Mouse (Mus musculus): ENCODE data around the gene Aldh18a1. TPM values are rescaled to one million over a fixed set of nuclear protein-coding genes. Genes with fewer than 3 reads are reported as not detected.
A peak's percentile ranks its signal among the peaks of the same experiment; 100 is the strongest.

The Aldh18a1 gene
- polyA plus RNA-seq, 1 experiment = 185 TPM

DNA sequence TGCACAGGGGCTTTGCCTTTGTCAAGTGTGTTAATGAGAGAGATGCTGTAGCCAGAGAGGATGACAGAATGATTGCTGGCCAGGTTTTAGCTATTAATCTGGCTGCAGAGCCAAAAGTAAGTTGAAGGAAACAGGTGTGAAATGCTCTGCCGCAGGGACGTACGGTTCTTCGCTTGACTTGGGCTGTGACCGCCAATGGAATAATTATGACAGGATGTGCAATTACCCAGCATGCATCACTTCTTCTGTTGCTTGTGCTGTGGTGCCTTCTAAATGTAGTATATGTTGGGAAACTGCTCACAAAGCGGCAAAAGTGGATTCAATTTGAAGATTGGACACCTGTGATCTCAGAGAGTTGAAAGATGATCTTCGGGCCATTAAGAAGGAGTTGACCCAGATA is 27.8 kb upstream of the Aldh18a1 start:
- Histone ChIP-seq H3K27me3 (ENCODE audit: control insufficient read depth, insufficient read depth, insufficient read length) (no peaks in the 10 kb centered on the region), H3K79me2 (ENCODE audit: control insufficient read depth, insufficient read depth) (no peaks in the 10 kb centered on the region), H3K36me3 (ENCODE audit: control insufficient read depth, insufficient read depth) (no peaks in the 10 kb centered on the region), H3K4me2 (ENCODE audit: low read depth) (no peak overlapping the region), H3ac (ENCODE audit: control insufficient read depth, insufficient read length) (no peak overlapping the region), H3K4me3 (no peak overlapping the region)
- no peak for TF ChIP-seq CEBPB (IDR thresholded peaks at IDR 0.05; ENCODE audit: insufficient read depth, poor library complexity, severe bottlenecking)
- TF ChIP-seq MAX (IDR thresholded peaks at IDR 0.05; ENCODE audit: low read depth) = no peak
- TF ChIP-seq SRF (IDR thresholded peaks at IDR 0.05; ENCODE audit: control insufficient read depth, insufficient read length, low read depth) = no peak
- TF ChIP-seq MYOG (IDR thresholded peaks at IDR 0.05; ENCODE audit: control insufficient read depth in 1 of 3, insufficient read depth in 1 of 3, insufficient read length in 2 of 3, low read depth in 2 of 3) = no peak
- TF ChIP-seq E2F4 (IDR thresholded peaks at IDR 0.05; ENCODE audit: insufficient read depth) = no peak
- no peak for TF ChIP-seq MYOD1 (IDR thresholded peaks at IDR 0.05; ENCODE audit: control insufficient read depth in 1 of 3, insufficient read length in 2 of 3, low read depth in 2 of 3)
- no peak for TF ChIP-seq TCF12 (IDR thresholded peaks at IDR 0.05; ENCODE audit: insufficient read depth, poor library complexity, severe bottlenecking)
- no peak for TF ChIP-seq REST (IDR thresholded peaks at IDR 0.05; ENCODE audit: insufficient read depth, insufficient read length)
- TF ChIP-seq USF1 (IDR thresholded peaks at IDR 0.05; ENCODE audit: low read depth) = no peak
- no peak for TF ChIP-seq POLR2AphosphoS2 (IDR thresholded peaks at IDR 0.05; ENCODE audit: insufficient read length, low read depth)
- TF ChIP-seq POLR2A (IDR thresholded peaks at IDR 0.05; ENCODE audit: insufficient read length, low read depth) = no peak

DNA sequence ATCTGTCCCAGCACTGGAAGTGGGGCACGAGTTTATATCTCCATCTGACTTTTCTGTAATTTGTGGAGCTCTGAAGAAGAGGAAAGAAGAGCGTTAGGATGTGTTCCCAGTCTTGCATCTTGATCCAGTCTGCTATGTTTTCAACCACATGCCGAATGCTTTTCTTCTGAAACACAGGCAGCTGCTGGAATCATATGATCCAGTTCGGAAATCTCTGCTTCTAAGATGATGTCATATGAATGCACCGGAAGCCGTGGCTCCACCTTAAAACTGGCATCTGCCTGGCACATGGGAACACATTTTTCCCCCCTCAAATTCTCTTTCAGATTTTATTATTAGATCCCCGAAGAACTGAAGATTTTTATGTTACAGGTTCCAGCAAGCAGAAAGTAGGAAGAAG is 26.5 kb upstream of the Aldh18a1 start:
- TF ChIP-seq MYOD1 (IDR thresholded peaks at IDR 0.05; ENCODE audit: control insufficient read depth in 1 of 3, insufficient read length in 2 of 3, low read depth in 2 of 3) (peak in 2 of 3 experiments; percentile 6 to 12), POLR2A (IDR thresholded peaks at IDR 0.05; ENCODE audit: insufficient read length, low read depth) (no peak), MYOG (IDR thresholded peaks at IDR 0.05; ENCODE audit: control insufficient read depth in 1 of 3, insufficient read depth in 1 of 3, insufficient read length in 2 of 3, low read depth in 2 of 3) (peak in 1 of 3 experiments; percentile 47), USF1 (IDR thresholded peaks at IDR 0.05; ENCODE audit: low read depth) (peak; percentile 26)
- Histone ChIP-seq H3K27me3 (ENCODE audit: control insufficient read depth, insufficient read depth, insufficient read length) (no peaks in the 10 kb centered on the region), H3K36me3 (ENCODE audit: control insufficient read depth, insufficient read depth) (no peaks in the 10 kb centered on the region)

GRCm38 (mm10) chr19:40611830-40612506 is 23.7 kb upstream of the Aldh18a1 start, which contains the start of the genes Tctn3 and Entpd1:
TSS of gene Tctn3 (minus strand) at chr19:40612233.
TSS of gene Entpd1 (plus strand) at chr19:40612366.
- peak within 1 kb of the TSS; percentile 47 for H3K4me3 ChIP-seq
- H3K27me3 ChIP-seq (ENCODE audit: control insufficient read depth, insufficient read depth, insufficient read length) = no peaks in the 10 kb centered on the region
- H3K79me2 ChIP-seq (ENCODE audit: control insufficient read depth, insufficient read depth) = no peaks in the 10 kb centered on the region
- peak within 1 kb of the TSS; percentile 24 for H3ac ChIP-seq (ENCODE audit: control insufficient read depth, insufficient read length)
- peaks cover 12% of the 10 kb centered on the region for H3K36me3 ChIP-seq (ENCODE audit: control insufficient read depth, insufficient read depth)
- peak within 1 kb of the TSS; percentile 84 for H3K4me2 ChIP-seq (ENCODE audit: low read depth)
- TF ChIP-seq USF1 (IDR thresholded peaks at IDR 0.05; ENCODE audit: low read depth) (no peak), CEBPB (IDR thresholded peaks at IDR 0.05; ENCODE audit: insufficient read depth, poor library complexity, severe bottlenecking) (no peak), POLR2A (IDR thresholded peaks at IDR 0.05; ENCODE audit: insufficient read length, low read depth) (peak; percentile 65), E2F4 (IDR thresholded peaks at IDR 0.05; ENCODE audit: insufficient read depth) (peak; percentile 64), TCF3 (IDR thresholded peaks at IDR 0.05; ENCODE audit: insufficient read length, low read depth) (no peak), POLR2AphosphoS2 (IDR thresholded peaks at IDR 0.05; ENCODE audit: insufficient read length, low read depth) (peak; percentile 71), TCF12 (IDR thresholded peaks at IDR 0.05; ENCODE audit: insufficient read depth, poor library complexity, severe bottlenecking) (no peak), SRF (IDR thresholded peaks at IDR 0.05; ENCODE audit: control insufficient read depth, insufficient read length, low read depth) (peak; percentile 79), REST (IDR thresholded peaks at IDR 0.05; ENCODE audit: insufficient read depth, insufficient read length) (no peak), MYOD1 (IDR thresholded peaks at IDR 0.05; ENCODE audit: control insufficient read depth in 1 of 3, insufficient read length in 2 of 3, low read depth in 2 of 3) (peak in 2 of 3 experiments; percentile 15 to 37), MYOG (IDR thresholded peaks at IDR 0.05; ENCODE audit: control insufficient read depth in 1 of 3, insufficient read depth in 1 of 3, insufficient read length in 2 of 3, low read depth in 2 of 3) (peak in 2 of 3 experiments; percentile 9 to 17)

More for the DNA sequence above, 26.5 kb upstream of the Aldh18a1 start:
- no peak overlapping the region for H3ac ChIP-seq (ENCODE audit: control insufficient read depth, insufficient read length)
- no peaks in the 10 kb centered on the region for H3K79me2 ChIP-seq (ENCODE audit: control insufficient read depth, insufficient read depth)
- H3K4me2 ChIP-seq (ENCODE audit: low read depth) = peak overlapping the region; percentile 66
- no peak overlapping the region for H3K4me3 ChIP-seq

GRCm38 (mm10) chr19:40607676-40608075 is 19.4 kb upstream of the Aldh18a1 start:
- peaks cover 19% of the 10 kb centered on the region for H3K36me3 ChIP-seq (ENCODE audit: control insufficient read depth, insufficient read depth)
- H3ac ChIP-seq (ENCODE audit: control insufficient read depth, insufficient read length) = no peak overlapping the region
- TF ChIP-seq MYOG (IDR thresholded peaks at IDR 0.05; ENCODE audit: control insufficient read depth in 1 of 3, insufficient read depth in 1 of 3, insufficient read length in 2 of 3, low read depth in 2 of 3) = no peak
- no peak for TF ChIP-seq TCF12 (IDR thresholded peaks at IDR 0.05; ENCODE audit: insufficient read depth, poor library complexity, severe bottlenecking)
- no peak for TF ChIP-seq MYOD1 (IDR thresholded peaks at IDR 0.05; ENCODE audit: control insufficient read depth in 1 of 3, insufficient read length in 2 of 3, low read depth in 2 of 3)
- no peak for TF ChIP-seq MAX (IDR thresholded peaks at IDR 0.05; ENCODE audit: low read depth)
- no peak for TF ChIP-seq REST (IDR thresholded peaks at IDR 0.05; ENCODE audit: insufficient read depth, insufficient read length)
- TF ChIP-seq TCF3 (IDR thresholded peaks at IDR 0.05; ENCODE audit: insufficient read length, low read depth) = no peak
- TF ChIP-seq E2F4 (IDR thresholded peaks at IDR 0.05; ENCODE audit: insufficient read depth) = no peak
- TF ChIP-seq POLR2A (IDR thresholded peaks at IDR 0.05; ENCODE audit: insufficient read length, low read depth) = no peak
- TF ChIP-seq CEBPB (IDR thresholded peaks at IDR 0.05; ENCODE audit: insufficient read depth, poor library complexity, severe bottlenecking) = no peak
- TF ChIP-seq SRF (IDR thresholded peaks at IDR 0.05; ENCODE audit: control insufficient read depth, insufficient read length, low read depth) = no peak
- no peak for TF ChIP-seq USF1 (IDR thresholded peaks at IDR 0.05; ENCODE audit: low read depth)
- no peak for TF ChIP-seq POLR2AphosphoS2 (IDR thresholded peaks at IDR 0.05; ENCODE audit: insufficient read length, low read depth)
- H3K27me3 ChIP-seq (ENCODE audit: control insufficient read depth, insufficient read depth, insufficient read length) = no peaks in the 10 kb centered on the region
- H3K4me2 ChIP-seq (ENCODE audit: low read depth) = no peak overlapping the region
- no peak overlapping the region for H3K4me3 ChIP-seq
- H3K79me2 ChIP-seq (ENCODE audit: control insufficient read depth, insufficient read depth) = no peaks in the 10 kb centered on the region
